Mouse (Mus musculus): ENCODE measurements around the gene Zfp668.
"Not testable (repeated sequence)": the region's sequence is repeated elsewhere in the genome, so short reads cannot be mapped to it uniquely, and the experiment has no call there.

Zfp668 gene

GRCm38 (mm10) chr7:127840886-127841285, 35.7 kb downstream of the Zfp668 start:
- no peak for DNase-seq

- not testable (repeated sequence) for DNase-seq
Observed at GRCm38 (mm10) chr7:127840031-127840430, 36.6 kb downstream of the Zfp668 start.

- not testable (repeated sequence) for DNase-seq
Observed at GRCm38 (mm10) chr7:127837878-127838277, 38.8 kb downstream of the Zfp668 start.

- DNase-seq, result no peak
Observed at GRCm38 (mm10) chr7:127837473-127837872, 39.2 kb downstream of the Zfp668 start.

GRCm38 (mm10) chr7:127835550-127835949, 41.1 kb downstream of the Zfp668 start:
- DNase-seq, result no peak

- DNase-seq, result no peak
Observed at GRCm38 (mm10) chr7:127824176-127824871, 52.3 kb downstream of the Zfp668 start, which contains the start of the genes Stx4a and Stx1b. Stx4a (plus strand) TSS chr7:127824294. Stx1b (minus strand) TSS chr7:127824549.

- no peak for DNase-seq
Observed at GRCm38 (mm10) chr7:127823236-127824171, 53.1 kb downstream of the Zfp668 start.

GRCm38 (mm10) chr7:127822494-127822893, 54.1 kb downstream of the Zfp668 start:
- DNase-seq, result no peak

GRCm38 (mm10) chr7:127820836-127821509, 55.7 kb downstream of the Zfp668 start:
- no peak for DNase-seq

- no peak for DNase-seq
Observed at GRCm38 (mm10) chr7:127817776-127818175, 58.9 kb downstream of the Zfp668 start.

GRCm38 (mm10) chr7:127817053-127817452, 59.6 kb downstream of the Zfp668 start:
- DNase-seq, result no peak

- DNase-seq, result peak; percentile 76
Observed at GRCm38 (mm10) chr7:127815954-127816821, 60.4 kb downstream of the Zfp668 start.

GRCm38 (mm10) chr7:127815116-127815665, 61.4 kb downstream of the Zfp668 start:
- no peak for DNase-seq

GRCm38 (mm10) chr7:127814241-127814921, 62.2 kb downstream of the Zfp668 start:
- peak; percentile 65 for DNase-seq

GRCm38 (mm10) chr7:127813821-127814220, 62.8 kb downstream of the Zfp668 start:
- DNase-seq, result peak; percentile 28

Data from lung, postnatal 36 days (tissue).